Mouse (Mus musculus): ENCODE results near the gene Adamts12. TPM values are rescaled to one million over a fixed set of nuclear protein-coding genes. Genes with fewer than 3 reads are reported as not detected.
A peak's percentile ranks its signal among the peaks of the same experiment; 100 is the strongest.

Gene Adamts12
- polyA plus RNA-seq, 1 experiment from 2014 or later = 0.20 TPM

GRCm38 (mm10) chr15:11364112-11364511 is 299.5 kb downstream of the Adamts12 start:
- no peak overlapping the region for H3K4me2 ChIP-seq (ENCODE audit: low read depth, low read length)
- ATAC-seq (no peak), DNase-seq (no peak)
- H3K27me3 ChIP-seq (ENCODE audit: insufficient read depth, low read length) = no peaks in the 10 kb centered on the region
- no peak for TF ChIP-seq CTCF (IDR thresholded peaks at IDR 0.05; ENCODE audit: low read depth)
- no peak for TF ChIP-seq EP300 (IDR thresholded peaks at IDR 0.05; ENCODE audit: low read depth)
- no peaks in the 10 kb centered on the region for H3K9me3 ChIP-seq (ENCODE audit: low read length)
- H3K27ac ChIP-seq (ENCODE audit: low read depth) = no peak overlapping the region
- no peaks in the 10 kb centered on the region for H3K36me3 ChIP-seq (replicated peaks; ENCODE audit: insufficient read depth, low read length)
- H3K4me1 ChIP-seq (ENCODE audit: insufficient read depth) = no peaks in the 10 kb centered on the region
- no peak overlapping the region for H3K4me3 ChIP-seq (ENCODE audit: low read depth, low read length)
- WGBS (ENCODE audit: insufficient replicate concordance) = 41% methylated on average over 2 of the region's 2 CpGs
- no peak overlapping the region for H3K9ac ChIP-seq (replicated peaks)

GRCm38 (mm10) chr15:11364795-11365194 is 300.2 kb downstream of the Adamts12 start:
- no peak overlapping the region for H3K4me2 ChIP-seq (ENCODE audit: low read depth, low read length)
- TF ChIP-seq CTCF (IDR thresholded peaks at IDR 0.05; ENCODE audit: low read depth) (no peak), EP300 (IDR thresholded peaks at IDR 0.05; ENCODE audit: low read depth) (no peak)
- ATAC-seq = no peak
- H3K4me3 ChIP-seq (ENCODE audit: low read depth, low read length) = no peak overlapping the region
- no peak overlapping the region for H3K27ac ChIP-seq (ENCODE audit: low read depth)
- no peaks in the 10 kb centered on the region for H3K4me1 ChIP-seq (ENCODE audit: insufficient read depth)
- no peaks in the 10 kb centered on the region for H3K36me3 ChIP-seq (replicated peaks; ENCODE audit: insufficient read depth, low read length)
- no peak for DNase-seq
- H3K27me3 ChIP-seq (ENCODE audit: insufficient read depth, low read length) = no peaks in the 10 kb centered on the region
- 87% methylated on average over 1 of the region's 1 CpGs for whole genome bisulfite sequencing (ENCODE audit: insufficient replicate concordance)
- no peak overlapping the region for H3K9ac ChIP-seq (replicated peaks)
- no peaks in the 10 kb centered on the region for H3K9me3 ChIP-seq (ENCODE audit: low read length)

- no peak overlapping the region for H3K4me3 ChIP-seq (ENCODE audit: low read depth, low read length)
- no peak overlapping the region for H3K4me2 ChIP-seq (ENCODE audit: low read depth, low read length)
- H3K9ac ChIP-seq (replicated peaks) = no peak overlapping the region
- WGBS (ENCODE audit: insufficient replicate concordance) = 71% methylated on average over 3 of the region's 3 CpGs
- DNase-seq (no peak), ATAC-seq (no peak)
- H3K4me1 ChIP-seq (ENCODE audit: insufficient read depth) = no peaks in the 10 kb centered on the region
- TF ChIP-seq EP300 (IDR thresholded peaks at IDR 0.05; ENCODE audit: low read depth) (no peak), CTCF (IDR thresholded peaks at IDR 0.05; ENCODE audit: low read depth) (no peak)
- H3K9me3 ChIP-seq (ENCODE audit: low read length) = no peaks in the 10 kb centered on the region
- no peaks in the 10 kb centered on the region for H3K36me3 ChIP-seq (replicated peaks; ENCODE audit: insufficient read depth, low read length)
- no peaks in the 10 kb centered on the region for H3K27me3 ChIP-seq (ENCODE audit: insufficient read depth, low read length)
- H3K27ac ChIP-seq (ENCODE audit: low read depth) = no peak overlapping the region
These were observed 305.0 kb downstream of the Adamts12 start for GRCm38 (mm10) chr15:11369572-11369971.

- TF ChIP-seq EP300 (IDR thresholded peaks at IDR 0.05; ENCODE audit: low read depth) (no peak), CTCF (IDR thresholded peaks at IDR 0.05; ENCODE audit: low read depth) (no peak)
- WGBS (ENCODE audit: insufficient replicate concordance) = 74% methylated on average over 7 of the region's 7 CpGs
These were observed 306.0 kb downstream of the Adamts12 start for GRCm38 (mm10) chr15:11370477-11371085.

GRCm38 (mm10) chr15:11379431-11380086 is 315.0 kb downstream of the Adamts12 start:
- H3K9ac ChIP-seq (replicated peaks) = no peak overlapping the region
- H3K4me1 ChIP-seq (ENCODE audit: insufficient read depth) = no peaks in the 10 kb centered on the region
- H3K4me3 ChIP-seq (ENCODE audit: low read depth, low read length) = no peak overlapping the region
- H3K36me3 ChIP-seq (replicated peaks; ENCODE audit: insufficient read depth, low read length) = peaks cover 9% of the 10 kb centered on the region
- ATAC-seq = no peak
- no peak overlapping the region for H3K4me2 ChIP-seq (ENCODE audit: low read depth, low read length)
- no peak for TF ChIP-seq EP300 (IDR thresholded peaks at IDR 0.05; ENCODE audit: low read depth)
- no peak for TF ChIP-seq CTCF (IDR thresholded peaks at IDR 0.05; ENCODE audit: low read depth)
- H3K27me3 ChIP-seq (ENCODE audit: insufficient read depth, low read length) = no peaks in the 10 kb centered on the region
- DNase-seq = no peak
- 82% methylated on average over 8 of the region's 8 CpGs for WGBS (ENCODE audit: insufficient replicate concordance)
- H3K27ac ChIP-seq (ENCODE audit: low read depth) = no peak overlapping the region
- H3K9me3 ChIP-seq (ENCODE audit: low read length) = no peaks in the 10 kb centered on the region

More at GRCm38 (mm10) chr15:11370477-11371085, 306.0 kb downstream of the Adamts12 start:
- no peak overlapping the region for H3K4me3 ChIP-seq (ENCODE audit: low read depth, low read length)
- H3K36me3 ChIP-seq (replicated peaks; ENCODE audit: insufficient read depth, low read length) = no peaks in the 10 kb centered on the region
- no peaks in the 10 kb centered on the region for H3K27me3 ChIP-seq (ENCODE audit: insufficient read depth, low read length)
- H3K4me1 ChIP-seq (ENCODE audit: insufficient read depth) = no peaks in the 10 kb centered on the region
- no peaks in the 10 kb centered on the region for H3K9me3 ChIP-seq (ENCODE audit: low read length)
- no peak for ATAC-seq
- H3K27ac ChIP-seq (ENCODE audit: low read depth) = no peak overlapping the region
- no peak for DNase-seq
- H3K4me2 ChIP-seq (ENCODE audit: low read depth, low read length) = no peak overlapping the region
- no peak overlapping the region for H3K9ac ChIP-seq (replicated peaks)

- no peak for DNase-seq
- Histone ChIP-seq H3K4me1 (ENCODE audit: insufficient read depth) (no peaks in the 10 kb centered on the region), H3K36me3 (replicated peaks; ENCODE audit: insufficient read depth, low read length) (peaks cover 15% of the 10 kb centered on the region), H3K27me3 (ENCODE audit: insufficient read depth, low read length) (no peaks in the 10 kb centered on the region), H3K27ac (ENCODE audit: low read depth) (no peak overlapping the region), H3K9ac (replicated peaks) (no peak overlapping the region), H3K4me2 (ENCODE audit: low read depth, low read length) (no peak overlapping the region), H3K9me3 (ENCODE audit: low read length) (no peaks in the 10 kb centered on the region), H3K4me3 (ENCODE audit: low read depth, low read length) (no peak overlapping the region)
- TF ChIP-seq EP300 (IDR thresholded peaks at IDR 0.05; ENCODE audit: low read depth) (no peak), CTCF (IDR thresholded peaks at IDR 0.05; ENCODE audit: low read depth) (peak; percentile 65)
- 47% methylated on average over 8 of the region's 8 CpGs for WGBS (ENCODE audit: insufficient replicate concordance)
- ATAC-seq = no peak
These were observed 315.5 kb downstream of the Adamts12 start for GRCm38 (mm10) chr15:11380087-11380530.

All from liver, postnatal 0 days (tissue).